Mouse (Mus musculus) embryonic facial prominence, embryonic 13.5 days (tissue): ENCODE results near the gene Cnep1r1. TPM values are rescaled to one million over a fixed set of nuclear protein-coding genes. Genes with fewer than 3 reads are reported as not detected.

Source experiments
- microRNA-seq: library from miRNA; unstranded; fragments of <30 nt; microRNA quantifications from one replicate; pipeline ENCODE4, GENCODE M21; 2016
- polyA plus RNA-seq: library from polyadenylated mRNA; unstranded; fragments of >200 nt; fragmentation: Nextera tagmentation; extraction: Ambion mirVana; gene quantifications from 2 replicates; pipeline ENCODE4 v1.2.1, GENCODE M21; 2015

Cnep1r1 gene
- polyA plus RNA-seq, 1 experiment from 2014 or later, result 67.9 TPM

Small RNA genes within 50 kb of the gene (microRNA-seq; reads per million reads assigned to microRNA genes)
- gene Mir7071, result 1.7 reads per million

Other genes starting within 250 kb of the Cnep1r1 start
- gene Zfp423, start 159.2 kb upstream of the Cnep1r1 start, polyA plus RNA-seq, result 30.5 and 33.3 TPM in 2 replicates
- 55.8 and 56.4 TPM in 2 replicates for gene Heatr3, start 19.1 kb downstream of the Cnep1r1 start, polyA plus RNA-seq
- gene Tent4b, start 80.4 kb downstream of the Cnep1r1 start, polyA plus RNA-seq, result 9.1 and 11.1 TPM in 2 replicates
- gene Adcy7, start 153.6 kb downstream of the Cnep1r1 start, polyA plus RNA-seq, result 6.6 and 7.3 TPM in 2 replicates
- gene Brd7, start 243.4 kb downstream of the Cnep1r1 start, polyA plus RNA-seq, result 77.2 and 85.2 TPM in 2 replicates